9 mouse cellular contexts compared by ENCODE assay signal in genomic region chr17:72237315-72237714, GRCm38 (mm10).
DNase-seq lines count a peak whose midpoint lies in the region; ATAC-seq lines count a peak whose summit lies in the region.
"Had no signal": no experiment of that assay in that cellular context is flagged by ENCODE, and none has a peak within 500 bp of the region (broad histone marks: within the 10 kb centered on the region; RNA-seq: fewer than 3 reads in every experiment).

No protein-coding gene starts in this region.

- H3K9me3 ChIP-seq in liver, embryonic 12.5 days (replicated peaks): 0 out of 2 replicates have a peak, but pooled peaks cover 9% of the 10 kb centered on the region

- H3K4me2 ChIP-seq in liver, embryonic 12.5 days: no peak overlapping the region

- 79% methylated on average over 1 of the region's 1 CpGs for WGBS in liver, embryonic 12.5 days (ENCODE audit: insufficient replicate concordance)

- H3K4me1 ChIP-seq in liver, embryonic 12.5 days: no peaks in the 10 kb centered on the region

- DNase-seq in gastrocnemius, postnatal 10 days: peak; percentile 25
- no peak for DNase-seq in gastrocnemius, postnatal 25 days
- DNase-seq in left cerebral cortex, postnatal 14 days (ENCODE audit: low spot score in 2 of 2): peak; percentile 18 to 26
- no peak for DNase-seq in left cerebral cortex, adult 11 months (ENCODE audit: low spot score)
- peak; percentile 40 for DNase-seq in adrenal gland, postnatal 10 days
- DNase-seq in left cerebral cortex, postnatal 4 days: peak; percentile 57
- no peak for DNase-seq in cerebellum, adult 18-20 months
- DNase-seq: liver had no signal

- H3K4me3 ChIP-seq in liver, embryonic 12.5 days: no peak overlapping the region

- no peak overlapping the region for H3K9ac ChIP-seq in liver, embryonic 12.5 days

- intact Hi-C loops in left cerebral cortex, postnatal 14 days (cut with DNase I): no loop called here
- intact Hi-C loops in left cerebral cortex, postnatal 4 days (cut with DNase I): no loop called here

- no peak overlapping the region for H3K27ac ChIP-seq in liver, embryonic 12.5 days

- H3K27me3 ChIP-seq in liver, embryonic 12.5 days (replicated peaks): no peaks in the 10 kb centered on the region

- no peaks in the 10 kb centered on the region for H3K36me3 ChIP-seq in liver, embryonic 12.5 days

- ATAC-seq in liver, embryonic 12.5 days: no peak

Comparison
In these comparisons a context has a peak if more than half of its experiments do, and no peak if none do; other contexts are left out.
1. DNase-seq: peak in gastrocnemius, postnatal 10 days (single experiment), left cerebral cortex, postnatal 14 days (2 of 2), adrenal gland, postnatal 10 days (single experiment) and left cerebral cortex, postnatal 4 days (single experiment); none in gastrocnemius, postnatal 25 days (single experiment), left cerebral cortex, adult 11 months (single experiment) and cerebellum, adult 18-20 months (0 of 2).